Mouse (Mus musculus): ENCODE measurements around the gene Ahnak. TPM values are rescaled to one million over a fixed set of nuclear protein-coding genes. Genes with fewer than 3 reads are reported as not detected.
"Not testable (repeated sequence)": the region's sequence is repeated elsewhere in the genome, so short reads cannot be mapped to it uniquely, and the experiment has no call there.

The Ahnak gene
- polyA plus RNA-seq, 1 experiment: 56.8 TPM

DNA sequence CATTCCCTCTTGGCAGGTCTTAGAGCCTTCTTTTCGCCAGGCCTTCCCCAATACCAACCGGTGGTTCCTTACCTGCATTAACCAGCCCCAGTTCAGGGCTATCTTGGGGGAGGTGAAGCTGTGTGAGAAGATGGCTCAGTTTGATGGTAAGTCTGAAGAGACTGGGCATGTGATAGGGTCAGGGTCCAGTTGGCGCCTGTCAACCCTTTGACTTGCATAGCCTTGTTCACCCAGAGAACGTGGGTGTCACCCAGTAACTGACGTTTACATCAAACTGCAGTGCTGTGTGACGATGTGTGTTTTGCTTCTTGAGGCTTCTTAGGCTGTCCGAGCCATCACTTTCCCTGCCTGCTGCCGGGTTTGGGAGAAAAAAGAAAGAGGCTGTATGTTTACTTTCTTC lies 16.6 kb upstream of the Ahnak start:
- not testable (repeated sequence) for DNase-seq (ENCODE audit: low read depth)

- DNase-seq (ENCODE audit: low read depth): no peak
Measured at GRCm38 (mm10) chr19:8974638-8975037, 14.4 kb upstream of the Ahnak start.

GRCm38 (mm10) chr19:8975491-8975890 lies 13.6 kb upstream of the Ahnak start:
- no peak for DNase-seq (ENCODE audit: low read depth)

GRCm38 (mm10) chr19:8976535-8976934 lies 12.5 kb upstream of the Ahnak start:
- DNase-seq (ENCODE audit: low read depth): no peak

- DNase-seq (ENCODE audit: low read depth): no peak
Measured at GRCm38 (mm10) chr19:8980771-8981170, 8.3 kb upstream of the Ahnak start.

GRCm38 (mm10) chr19:8981450-8982168 lies 7.5 kb upstream of the Ahnak start:
- DNase-seq (ENCODE audit: low read depth): no peak

GRCm38 (mm10) chr19:8982303-8983149 lies 6.6 kb upstream of the Ahnak start:
- DNase-seq (ENCODE audit: low read depth): no peak

GRCm38 (mm10) chr19:8983150-8983650 lies 5.9 kb upstream of the Ahnak start:
- DNase-seq (ENCODE audit: low read depth): no peak

DNA sequence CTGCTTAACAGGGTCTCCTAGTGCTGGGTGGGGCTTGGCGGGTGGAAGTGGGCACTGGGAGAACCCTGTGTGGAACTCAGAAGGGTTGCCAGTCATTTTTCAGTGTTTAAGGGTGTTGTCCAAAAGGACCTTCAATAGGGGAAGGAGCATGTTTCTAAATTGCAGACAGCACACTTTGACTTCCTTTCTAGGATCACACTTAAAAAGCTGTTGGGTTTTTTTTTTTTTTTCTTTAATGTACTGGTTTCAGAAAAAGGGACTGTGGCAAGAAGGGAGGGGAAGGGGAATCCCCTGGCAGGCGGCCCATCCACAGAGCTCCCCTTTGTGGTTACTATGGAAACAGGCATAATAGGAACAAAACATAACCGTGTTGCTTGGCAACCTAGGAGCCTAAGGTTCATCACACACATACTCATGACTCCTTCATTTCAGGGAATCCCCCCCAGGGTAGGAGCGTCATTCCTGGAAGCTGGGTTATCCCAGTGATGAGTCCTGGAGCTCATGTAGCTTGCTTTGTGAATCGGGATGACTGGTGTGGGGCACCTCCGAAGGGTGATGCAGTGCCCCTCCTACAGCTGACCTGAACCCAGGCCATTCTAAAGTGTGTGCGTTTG lies 4.7 kb upstream of the Ahnak start:
- no peak for DNase-seq (ENCODE audit: low read depth)

GRCm38 (mm10) chr19:8985891-8986290 lies 3.2 kb upstream of the Ahnak start:
- DNase-seq (ENCODE audit: low read depth): no peak

DNA sequence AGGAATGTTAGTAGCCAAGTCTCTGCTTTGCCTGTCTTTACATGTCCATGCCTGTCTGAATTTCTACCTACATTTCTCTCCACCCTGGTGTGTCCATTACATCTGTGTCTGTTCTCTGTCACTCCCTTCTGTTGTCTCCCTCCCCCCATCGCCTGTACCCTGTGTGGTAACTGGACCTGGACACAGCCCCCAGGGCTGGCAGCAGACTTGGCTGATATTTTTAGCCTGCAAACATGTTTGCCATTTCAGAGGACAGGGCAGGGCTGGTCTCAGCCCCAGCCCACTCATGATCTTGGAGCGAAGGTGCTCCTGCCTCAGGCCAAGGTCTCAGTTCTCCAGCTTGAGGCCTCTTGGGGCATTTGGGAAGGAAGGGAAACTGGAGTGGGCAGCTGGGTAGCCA lies 1.3 kb upstream of the Ahnak start:
- no peak for DNase-seq (ENCODE audit: low read depth)

DNA sequence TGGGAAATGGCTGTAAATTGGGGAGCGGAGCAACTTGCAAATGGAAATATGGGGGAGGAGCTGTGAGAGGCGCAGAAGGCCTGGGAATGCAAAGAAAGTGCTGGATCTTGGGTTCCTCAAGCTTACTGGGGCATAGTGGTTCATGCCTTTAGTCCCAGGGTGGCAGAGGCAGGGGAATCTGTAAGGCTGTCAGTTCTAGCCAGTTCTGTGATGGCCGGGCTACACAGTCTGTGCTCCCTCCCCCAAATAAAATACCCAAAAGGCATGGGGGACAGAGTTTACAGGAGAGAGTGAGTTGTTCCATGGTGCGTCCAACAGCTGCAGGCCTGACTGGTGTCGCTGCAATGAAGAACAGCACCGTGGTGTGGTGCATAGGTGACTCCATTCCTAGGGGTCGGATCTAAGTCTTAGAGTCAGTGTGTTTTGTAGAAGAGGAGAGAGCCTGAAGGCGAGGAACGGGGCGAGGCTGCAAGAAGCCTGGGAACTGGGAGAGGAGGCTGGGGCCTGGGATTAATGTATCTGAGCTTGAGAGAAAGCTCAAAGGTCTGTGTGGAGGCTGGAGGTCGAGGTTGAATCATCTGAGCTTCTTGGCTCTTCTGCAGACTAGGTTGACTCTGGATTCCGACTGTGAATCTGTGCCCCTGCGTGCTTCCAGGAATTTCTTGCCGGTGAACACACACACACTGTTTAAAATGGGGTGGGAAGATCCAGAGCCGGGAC lies 578 bp upstream of the Ahnak start:
- DNase-seq (ENCODE audit: low read depth): no peak

GRCm38 (mm10) chr19:8989567-8990431 lies 715 bp downstream of the Ahnak start:
- no peak for DNase-seq (ENCODE audit: low read depth)

GRCm38 (mm10) chr19:8990432-8991102 lies 1.5 kb downstream of the Ahnak start:
- DNase-seq (ENCODE audit: low read depth): no peak

DNA sequence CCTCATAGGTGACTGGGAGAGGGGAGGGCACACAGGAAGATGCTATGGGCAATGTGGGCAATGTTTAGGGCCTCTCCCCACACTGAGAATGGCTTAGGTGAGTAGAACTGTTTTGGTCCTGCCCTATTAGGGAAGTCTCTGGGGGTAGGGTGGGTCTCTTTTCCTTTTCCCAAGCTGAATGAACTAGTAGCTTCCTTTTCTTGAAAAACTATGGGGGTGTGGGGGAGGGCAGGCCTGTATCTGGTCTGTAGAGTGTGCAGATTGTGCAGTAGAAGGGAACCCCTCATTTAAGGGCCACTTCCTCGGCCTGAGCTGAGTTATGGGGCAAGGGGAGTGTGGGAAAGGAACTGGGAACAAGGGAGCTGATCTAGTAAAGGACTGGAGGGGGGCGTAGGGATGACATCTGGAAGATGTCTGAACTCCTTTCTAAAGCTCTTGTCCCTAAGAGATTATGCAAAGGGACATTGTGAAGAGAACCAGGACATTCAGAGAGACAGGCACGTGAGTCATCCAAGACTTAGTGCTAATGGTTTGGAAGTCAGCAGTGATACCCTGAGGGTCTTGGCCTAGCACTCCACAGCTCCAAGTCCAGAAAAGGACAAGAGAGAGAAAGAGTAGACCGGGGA lies 2.3 kb downstream of the Ahnak start:
- no peak for DNase-seq (ENCODE audit: low read depth)

- DNase-seq (ENCODE audit: low read depth): peak; percentile 97
Measured at GRCm38 (mm10) chr19:8991871-8992735, 3.0 kb downstream of the Ahnak start.

DNA sequence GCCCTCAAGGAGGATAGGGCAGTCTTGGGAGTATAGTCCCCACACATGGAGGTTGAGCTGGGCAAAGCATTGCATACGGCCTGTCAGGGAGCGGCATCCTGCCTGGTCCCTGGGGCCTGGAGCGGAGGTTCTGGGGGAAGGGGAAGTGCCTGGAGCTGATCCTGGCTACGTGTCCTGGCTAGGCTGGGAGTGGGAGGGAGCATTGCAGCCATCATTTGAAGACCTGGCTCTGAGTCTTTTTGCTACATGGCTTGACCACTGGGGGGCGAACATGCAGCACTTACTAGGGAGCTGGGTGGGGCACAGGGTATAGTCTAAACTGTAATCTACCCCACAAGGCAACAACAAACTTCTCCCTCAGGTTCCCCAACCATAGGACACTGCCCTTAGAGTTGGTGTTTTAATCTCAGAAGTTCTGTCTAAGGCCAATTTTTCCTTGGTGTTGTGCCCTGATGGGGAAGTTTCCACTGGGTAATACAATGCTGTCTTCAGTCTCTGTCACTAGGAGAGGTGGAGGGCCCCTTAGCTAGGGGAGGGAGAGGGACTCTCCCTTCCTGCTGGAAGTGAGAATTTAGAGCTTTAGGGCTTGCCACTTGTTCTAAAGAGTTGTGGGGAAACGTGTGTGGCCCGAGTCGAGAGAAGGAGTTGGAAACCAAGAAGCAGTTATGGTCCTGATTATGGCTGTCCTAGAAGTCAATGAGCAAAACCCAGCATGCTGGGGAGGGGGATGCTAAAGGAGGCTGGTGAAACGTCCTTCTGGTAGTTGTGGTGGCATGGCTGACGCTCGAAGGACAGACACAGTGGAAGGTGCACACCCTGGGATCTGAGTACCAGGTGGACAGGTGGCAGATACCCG lies 3.9 kb downstream of the Ahnak start:
- DNase-seq (ENCODE audit: low read depth): no peak

DNA sequence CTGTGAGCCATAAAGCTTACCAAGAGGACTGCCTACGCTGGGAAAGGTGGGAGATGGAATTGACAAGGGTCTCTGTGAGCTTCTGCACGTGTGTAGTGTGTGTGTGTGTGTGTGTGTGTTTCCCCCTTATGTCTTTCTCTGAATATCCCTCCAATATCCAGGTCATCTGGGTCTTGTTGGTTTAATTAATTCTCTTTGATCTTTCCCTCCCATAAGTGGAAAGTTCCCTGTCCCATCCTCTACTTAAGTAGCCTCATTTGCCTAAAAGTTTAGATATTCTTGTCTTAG lies 4.5 kb downstream of the Ahnak start:
- no peak for DNase-seq (ENCODE audit: low read depth)
